Mouse (Mus musculus) limb, embryonic 14.5 days (tissue): ENCODE results near the gene Ppm1a. TPM values are rescaled to one million over a fixed set of nuclear protein-coding genes. Genes with fewer than 3 reads are reported as not detected.

Experiments used
- ATAC-seq: fragments of 200-750 bp; cut with Nextera tagmentation; 2 replicates; pipeline ENCODE4 v1.8.0; 2017; ENCODE audit warnings: low read depth, moderate number of reproducible peaks, moderate TSS enrichment; ENCODE audit not compliant: low FRiP score
- DNase-seq: peaks from one replicate; pipeline ENCODE4 v3.0.0-alpha.2; 2015; ENCODE audit warnings: low spot score
- H3K27ac ChIP-seq: fragments of 300-500 bp; sonication (generic); replicated peaks from 2 replicates; pipeline ENCODE4 v1.5.1; 2014; ENCODE audit warnings: low read depth, mild to moderate bottlenecking, low read length, moderate library complexity, mixed read lengths
- H3K27me3 ChIP-seq: fragments of 300-500 bp; sonication (generic); 2 replicates; pipeline ENCODE4 v1.6.1; 2014; ENCODE audit warnings: low read length, mixed read lengths; ENCODE audit not compliant: control insufficient read depth, insufficient read depth
- H3K36me3 ChIP-seq: fragments of 300-500 bp; sonication (generic); 2 replicates; pipeline ENCODE4 v1.6.1; 2014; ENCODE audit warnings: mild to moderate bottlenecking, low read length, moderate library complexity, mixed read lengths; ENCODE audit not compliant: control insufficient read depth, insufficient read depth
- H3K4me1 ChIP-seq: fragments of 300-500 bp; sonication (generic); 2 replicates; pipeline ENCODE4 v1.6.1; 2014; ENCODE audit warnings: antibody characterized with exemption, low read length, mixed read lengths; ENCODE audit not compliant: control insufficient read depth, insufficient read depth
- H3K4me2 ChIP-seq: fragments of 300-500 bp; sonication (generic); replicated peaks from 2 replicates; pipeline ENCODE4 v1.6.1; 2014; ENCODE audit warnings: low read depth, mild to moderate bottlenecking, low read length, moderate library complexity; ENCODE audit not compliant: severe bottlenecking
- H3K4me3 ChIP-seq: fragments of 300-500 bp; sonication (generic); replicated peaks from 2 replicates; pipeline ENCODE4 v1.5.1; 2014; ENCODE audit warnings: low read length
- H3K9ac ChIP-seq: fragments of 300-500 bp; sonication (generic); 2 replicates; pipeline ENCODE4 v1.6.1; 2014; ENCODE audit warnings: mild to moderate bottlenecking, low read depth, low read length, moderate library complexity; ENCODE audit not compliant: severe bottlenecking
- H3K9me3 ChIP-seq: fragments of 300-500 bp; sonication (generic); 2 replicates; pipeline ENCODE4 v1.6.1; 2016; ENCODE audit warnings: low read length; ENCODE audit not compliant: control insufficient read depth
- POLR2A ChIP-seq: fragments of 200-500 bp; IDR thresholded peaks from 2 replicates; pipeline ENCODE4 v1.8.0; 2012; ENCODE audit warnings: inconsistent platforms, mild to moderate bottlenecking, moderate library complexity, borderline replicate concordance; ENCODE audit not compliant: insufficient read depth, insufficient read length; ENCODE audit errors: extremely low read depth
- WGBS: fragments of 180-500 bp; shearing (Covaris S2); extraction: QIAGEN DNeasy Blood & Tissue Kit; methylation state at CpG from one replicate; pipeline ENCODE4 v1.1.7; 2014; 5-methylcytosine and 5-hydroxymethylcytosine counted together
- polyA plus RNA-seq, 2 experiments: library from polyadenylated mRNA; depleted of rRNA in 1 of 2; stranded (reverse) in 1 of 2; unstranded in 1 of 2; fragments of >200 nt; fragmentation: Nextera tagmentation in 1 of 2; extraction: Ambion mirVana in 1 of 2; gene quantifications; 2 replicates each; pipeline versions ENCODE4 v1.2.1 to v1.2.3; 2012 to 2014

Ppm1a gene
- polyA plus RNA-seq, 2 experiments = 77.0 to 84.7 TPM

DNA sequence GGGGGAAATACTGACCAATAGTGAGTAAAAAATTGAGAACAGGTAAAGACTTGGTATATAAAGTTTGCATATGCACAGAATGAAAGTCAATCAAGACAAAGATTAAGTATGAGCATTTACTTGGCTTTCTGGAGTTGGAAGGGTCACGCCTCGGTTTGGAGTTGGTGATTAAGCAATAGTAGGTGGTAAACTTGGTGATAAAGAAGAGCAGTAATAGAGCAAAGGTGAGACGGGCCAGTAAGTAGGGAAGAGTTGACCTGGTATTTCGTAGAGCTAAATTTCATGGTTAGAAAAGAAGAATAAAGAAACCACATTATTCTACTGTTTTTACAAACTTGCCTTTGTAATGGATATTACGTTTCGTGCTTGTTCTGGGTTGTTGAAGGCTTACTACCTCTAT, 10.6 kb downstream of the Ppm1a start:
- no peak for TF ChIP-seq POLR2A
- Histone ChIP-seq H3K4me3 (no peak overlapping the region), H3K4me1 (peaks cover 8% of the 10 kb centered on the region; the same call in 1 of the 2 replicates), H3K27me3 (no peaks in the 10 kb centered on the region), H3K27ac (no peak overlapping the region), H3K9me3 (no peaks in the 10 kb centered on the region), H3K36me3 (no peaks in the 10 kb centered on the region), H3K9ac (no peak overlapping the region), H3K4me2 (no peak overlapping the region)
- DNase-seq (no peak), ATAC-seq (no peak)
- WGBS = 90% methylated on average over 6 of the region's 6 CpGs

DNA sequence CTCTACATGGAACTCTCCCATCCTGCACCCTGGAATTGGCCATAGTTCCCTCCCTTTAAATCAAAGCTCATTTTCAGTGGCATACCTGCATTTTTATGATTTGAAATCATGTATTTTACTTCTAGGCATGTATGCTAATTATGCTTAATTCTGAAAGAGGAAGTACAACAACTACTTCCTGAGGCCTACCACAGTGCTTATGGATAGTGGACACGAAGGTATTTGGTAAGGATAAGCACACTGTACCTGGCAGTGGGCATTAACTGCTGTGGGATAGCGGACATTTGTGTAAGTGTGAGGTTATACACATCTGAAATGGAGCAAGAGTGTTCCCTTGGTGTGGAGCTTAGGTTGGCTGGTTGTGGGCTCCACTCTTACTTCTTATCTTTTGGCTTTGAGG, 11.0 kb downstream of the Ppm1a start:
- Histone ChIP-seq H3K27me3 (no peaks in the 10 kb centered on the region), H3K4me3 (no peak overlapping the region), H3K36me3 (no peaks in the 10 kb centered on the region), H3K4me1 (peaks cover 5% of the 10 kb centered on the region; the same call in 1 of the 2 replicates), H3K9ac (no peak overlapping the region), H3K27ac (no peak overlapping the region), H3K4me2 (no peak overlapping the region), H3K9me3 (no peaks in the 10 kb centered on the region)
- DNase-seq (no peak), ATAC-seq (no peak)
- no peak for TF ChIP-seq POLR2A
- 95% methylated on average over 2 of the region's 2 CpGs for WGBS

DNA sequence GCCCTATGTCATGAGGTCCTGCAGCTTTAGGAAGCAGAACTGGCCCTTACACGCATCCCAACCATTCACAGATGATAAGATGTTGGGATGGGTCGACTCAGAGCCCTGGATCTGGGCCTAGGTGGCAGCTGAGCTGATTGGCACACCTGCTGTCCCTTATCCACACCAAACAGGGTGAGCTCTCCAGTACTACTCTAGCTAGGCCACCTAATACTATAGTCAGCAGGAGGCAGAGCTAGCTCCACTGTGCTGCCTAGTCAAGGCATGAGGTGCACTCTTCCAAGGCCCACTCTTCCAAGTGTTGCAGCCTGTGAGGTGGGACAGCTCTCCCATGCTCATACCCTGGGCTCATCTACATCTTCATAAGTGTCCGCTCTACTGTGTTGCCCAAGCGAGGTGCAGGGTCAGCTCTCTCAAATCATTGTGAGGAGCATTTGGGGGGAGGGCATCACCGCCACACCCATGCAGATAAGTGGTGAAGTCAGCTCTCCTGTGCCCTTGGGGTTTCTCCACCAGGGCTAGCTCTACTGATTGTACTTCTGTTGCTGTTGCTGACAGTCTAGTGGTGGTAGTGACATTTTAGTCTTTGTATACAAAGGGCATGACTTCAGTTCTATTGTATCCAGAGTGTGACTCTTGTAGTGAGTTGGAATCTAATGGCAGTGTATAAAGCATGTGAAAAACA, 12.4 kb downstream of the Ppm1a start:
- WGBS = 93% methylated on average over 5 of the region's 5 CpGs
- no peaks in the 10 kb centered on the region for H3K4me1 ChIP-seq
- H3K4me2 ChIP-seq = no peak overlapping the region
- H3K36me3 ChIP-seq = peaks cover 3% of the 10 kb centered on the region; the same call in 1 of the 2 replicates
- H3K4me3 ChIP-seq = no peak overlapping the region
- no peak for DNase-seq
- no peak for ATAC-seq
- TF ChIP-seq POLR2A = no peak
- no peak overlapping the region for H3K27ac ChIP-seq
- H3K9ac ChIP-seq = no peak overlapping the region
- H3K27me3 ChIP-seq = no peaks in the 10 kb centered on the region
- no peaks in the 10 kb centered on the region for H3K9me3 ChIP-seq

DNA sequence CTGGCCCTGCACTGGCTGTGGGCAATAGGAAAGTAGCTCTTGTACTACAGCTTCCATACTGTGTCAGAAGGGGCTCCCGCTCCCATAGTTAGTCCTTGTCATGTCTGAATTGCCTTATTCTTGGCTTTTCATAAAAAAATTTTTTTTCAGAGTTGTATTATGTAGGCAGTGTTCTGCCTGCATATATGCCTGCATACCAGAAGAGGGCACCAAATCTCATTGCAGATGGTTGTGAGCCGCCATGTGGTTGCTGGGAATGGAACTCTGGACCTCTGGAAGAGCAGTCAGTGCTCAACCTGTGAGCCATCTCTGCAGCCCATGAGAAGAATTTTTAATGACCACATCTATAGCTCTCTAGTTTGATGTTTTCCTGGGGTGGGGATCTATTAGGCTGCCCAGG, 13.9 kb downstream of the Ppm1a start:
- no peak for DNase-seq
- 98% methylated on average over 2 of the region's 2 CpGs for WGBS
- ATAC-seq = no peak
- Histone ChIP-seq H3K4me1 (no peaks in the 10 kb centered on the region), H3K4me3 (no peak overlapping the region), H3K9ac (no peak overlapping the region), H3K9me3 (no peaks in the 10 kb centered on the region), H3K4me2 (no peak overlapping the region), H3K27me3 (no peaks in the 10 kb centered on the region), H3K27ac (no peak overlapping the region), H3K36me3 (peaks cover 7% of the 10 kb centered on the region; the same call in 1 of the 2 replicates)
- no peak for TF ChIP-seq POLR2A

DNA sequence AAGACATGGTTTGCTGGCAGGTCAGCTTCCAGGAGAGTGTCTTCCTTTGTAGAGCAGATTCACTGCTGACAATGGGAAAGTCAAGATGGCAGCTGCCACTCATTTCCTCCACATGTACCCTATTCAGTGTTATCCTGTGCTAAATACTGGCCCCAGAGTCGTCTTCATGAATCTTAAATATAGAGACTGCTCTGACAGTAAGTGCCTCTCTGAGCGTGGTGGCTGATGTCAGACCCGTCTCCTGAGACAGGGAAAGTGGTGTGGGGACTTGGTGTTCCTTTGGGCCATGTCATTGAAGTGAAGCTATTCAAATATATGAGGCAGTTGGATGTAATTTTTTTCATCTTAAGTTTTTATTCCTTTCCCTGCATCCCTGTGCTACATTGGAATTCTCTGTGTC, 14.5 kb downstream of the Ppm1a start:
- DNase-seq (no peak), ATAC-seq (no peak)
- no peak overlapping the region for H3K9ac ChIP-seq
- H3K4me3 ChIP-seq = no peak overlapping the region
- H3K36me3 ChIP-seq = peaks cover 7% of the 10 kb centered on the region; the same call in 1 of the 2 replicates
- no peaks in the 10 kb centered on the region for H3K27me3 ChIP-seq
- no peaks in the 10 kb centered on the region for H3K9me3 ChIP-seq
- H3K4me2 ChIP-seq = no peak overlapping the region
- H3K27ac ChIP-seq = no peak overlapping the region
- WGBS = 93% methylated on average over 3 of the region's 3 CpGs
- no peak for TF ChIP-seq POLR2A
- no peaks in the 10 kb centered on the region for H3K4me1 ChIP-seq

DNA sequence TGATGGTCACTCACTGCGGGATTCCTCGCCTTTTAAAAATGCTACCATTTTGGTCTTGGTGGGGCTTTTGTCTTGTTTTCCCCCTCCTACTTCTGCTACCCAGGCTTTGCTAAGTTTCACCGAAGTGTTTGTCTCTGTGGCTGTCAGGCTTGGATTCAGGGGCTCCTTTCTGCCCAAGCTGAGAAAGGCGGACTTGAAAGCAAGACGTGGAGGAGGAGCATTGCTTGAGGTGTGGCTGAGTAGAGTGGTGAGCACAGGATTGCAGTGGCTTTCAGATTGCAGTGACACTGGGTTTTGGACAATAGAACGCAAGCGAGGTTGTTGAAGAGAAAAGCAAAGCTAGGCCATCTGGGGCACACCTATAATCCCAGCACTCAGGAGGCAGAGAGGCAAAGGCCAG, 16.7 kb downstream of the Ppm1a start:
- ATAC-seq = no peak
- Histone ChIP-seq H3K4me3 (no peak overlapping the region), H3K4me2 (no peak overlapping the region), H3K36me3 (peaks cover 7% of the 10 kb centered on the region; the same call in 1 of the 2 replicates), H3K27ac (no peak overlapping the region), H3K9me3 (no peaks in the 10 kb centered on the region), H3K9ac (no peak overlapping the region), H3K4me1 (no peaks in the 10 kb centered on the region), H3K27me3 (no peaks in the 10 kb centered on the region)
- no peak for DNase-seq
- TF ChIP-seq POLR2A = no peak
- 71% methylated on average over 7 of the region's 7 CpGs for WGBS
